Mouse (Mus musculus): ENCODE measurements at regions not wholly inside any gene's neighbourhood (a gene's known extent, or its start where the extent isn't known, plus 50 kb on each side); places are given as distances from the start of the nearest gene placed in this dataset.

DNA sequence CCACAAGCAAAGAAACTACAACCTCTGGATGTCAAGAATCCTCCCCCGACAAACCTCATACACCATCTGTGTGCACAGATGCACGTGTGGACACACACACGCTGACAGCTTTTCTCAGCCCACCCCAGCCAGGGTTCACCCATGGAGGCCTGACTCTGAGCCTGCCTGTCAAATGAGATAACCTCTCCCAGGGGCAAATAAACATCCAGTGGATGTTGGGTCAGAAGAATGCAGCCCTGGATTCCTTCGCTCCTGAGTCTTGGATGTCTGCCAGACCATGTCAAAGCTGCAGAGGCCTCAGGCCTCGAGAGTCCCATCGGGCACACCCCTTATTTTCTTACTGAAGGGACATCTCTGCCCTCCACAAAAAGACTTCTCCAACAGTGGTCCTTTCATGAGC lies 83.4 kb upstream of the Hand1 start:
- no peak for TF ChIP-seq EP300 (IDR thresholded peaks at IDR 0.05; ENCODE audit: low read depth)
- TF ChIP-seq CTCF (IDR thresholded peaks at IDR 0.05; ENCODE audit: low read depth): no peak
